ENCODE assay signal across 12 mouse cellular contexts in genomic region chr2:32957344-32957743, GRCm38 (mm10). TPM values are rescaled to one million over a fixed set of nuclear protein-coding genes. Genes with fewer than 3 reads are reported as not detected.
DNase-seq lines count a peak whose midpoint lies in the region.
"Had no signal": no experiment of that assay in that cellular context is flagged by ENCODE, and none has a peak within 500 bp of the region (broad histone marks: within the 10 kb centered on the region; RNA-seq: fewer than 3 reads in every experiment).

No protein-coding gene starts in this region.

- no peaks in the 10 kb centered on the region for H3K27me3 ChIP-seq in splenic B cell, adult 2 months (ENCODE audit: control insufficient read depth, insufficient read depth, low read length, poor library complexity, severe bottlenecking)
- H3K27me3 ChIP-seq: megakaryocyte, embryonic 14.5 days had no signal

- peak; percentile 62 to 63 for DNase-seq in cerebellum, postnatal 10 days
- DNase-seq in cerebellum, adult 9-11 months, result no peak
- DNase-seq in layer of hippocampus, adult 9-11 months, result peak; percentile 45
- DNase-seq in layer of hippocampus, adult 8-10 months (ENCODE audit: low spot score in 2 of 2), result no peak
- peak; percentile 32 for DNase-seq in urinary bladder, postnatal 14 days (ENCODE audit: low spot score)
- no peak for DNase-seq in urinary bladder, postnatal 4 days (ENCODE audit: low spot score in 2 of 2)
- DNase-seq in splenic B cell, adult 2 months (ENCODE audit: low read depth, low spot score), result peak; percentile 44
- no peak for DNase-seq in ovary, adult 18-20 months (ENCODE audit: low spot score)
- DNase-seq: adrenal gland, postnatal 25 days; gastrocnemius, adult 2 months; heart, postnatal 14 days had no signal

- H3K36me3 ChIP-seq in splenic B cell, adult 2 months (ENCODE audit: control insufficient read depth, insufficient read depth, low read length, poor library complexity, severe bottlenecking), result no peaks in the 10 kb centered on the region

RNA-seq across cellular contexts. Expression of gene Rpl12, which starts 4.0 kb away (rescaled TPM):
- total RNA-seq in layer of hippocampus, adult 8-10 months (2022), result 100 to 1,000 TPM; 120 to 150 (median 129) TPM

RNA-seq across cellular contexts. Expression of gene Lrsam1, which starts 4.1 kb away (rescaled TPM):
- 10 to 100 TPM; 35.1 to 39.9 (median 38.6) TPM for total RNA-seq in layer of hippocampus, adult 8-10 months (2022)

RNA-seq across cellular contexts. Expression of gene Slc2a8, which starts 24.5 kb away (rescaled TPM):
- total RNA-seq in layer of hippocampus, adult 8-10 months (2022), result 10 to 100 TPM; 19.7 to 23.1 (median 21.8) TPM

Comparison
In these comparisons a context has a peak if more than half of its experiments do, and no peak if none do; other contexts are left out.
1. DNase-seq: peak in cerebellum, postnatal 10 days (2 of 2), layer of hippocampus, adult 9-11 months (single experiment), urinary bladder, postnatal 14 days (single experiment) and splenic B cell, adult 2 months (single experiment); none in cerebellum, adult 9-11 months (single experiment), layer of hippocampus, adult 8-10 months (0 of 2), urinary bladder, postnatal 4 days (0 of 2) and ovary, adult 18-20 months (single experiment).